Mouse (Mus musculus): ENCODE results near the gene Sf3b4.

Sf3b4 gene

GRCm38 (mm10) chr3:96172197-96173178 is at the start of gene Sf3b4:
TSS of gene Sf3b4 (plus strand) at chr3:96172332.
- peak; percentile 81 to 85 for DNase-seq

DNA sequence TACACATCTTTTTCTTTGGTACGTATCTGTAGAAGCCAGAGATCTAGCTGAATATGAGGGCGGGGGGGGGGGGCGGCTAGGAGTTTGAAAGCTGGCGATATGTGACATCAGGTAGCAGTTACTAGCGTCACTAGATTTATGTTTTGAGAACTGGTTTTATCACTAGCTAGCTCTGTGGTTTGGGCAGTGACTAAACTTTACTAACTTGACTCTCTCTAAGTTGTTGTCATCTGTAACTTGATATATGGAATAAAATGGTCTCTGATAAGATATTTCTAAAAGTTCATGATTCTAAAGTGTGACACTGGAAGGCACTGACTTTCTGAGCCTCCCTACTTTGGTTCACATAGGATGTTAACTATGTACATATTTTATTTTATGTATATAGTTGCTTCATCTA is 47.9 kb upstream of the Sf3b4 start:
- no peak for DNase-seq

GRCm38 (mm10) chr3:96128128-96128527 is 44.0 kb upstream of the Sf3b4 start:
- peak in 1 of 2 experiments; percentile 21 for DNase-seq

- DNase-seq: no peak
Measured at GRCm38 (mm10) chr3:96132478-96132877, 39.7 kb upstream of the Sf3b4 start.

DNA sequence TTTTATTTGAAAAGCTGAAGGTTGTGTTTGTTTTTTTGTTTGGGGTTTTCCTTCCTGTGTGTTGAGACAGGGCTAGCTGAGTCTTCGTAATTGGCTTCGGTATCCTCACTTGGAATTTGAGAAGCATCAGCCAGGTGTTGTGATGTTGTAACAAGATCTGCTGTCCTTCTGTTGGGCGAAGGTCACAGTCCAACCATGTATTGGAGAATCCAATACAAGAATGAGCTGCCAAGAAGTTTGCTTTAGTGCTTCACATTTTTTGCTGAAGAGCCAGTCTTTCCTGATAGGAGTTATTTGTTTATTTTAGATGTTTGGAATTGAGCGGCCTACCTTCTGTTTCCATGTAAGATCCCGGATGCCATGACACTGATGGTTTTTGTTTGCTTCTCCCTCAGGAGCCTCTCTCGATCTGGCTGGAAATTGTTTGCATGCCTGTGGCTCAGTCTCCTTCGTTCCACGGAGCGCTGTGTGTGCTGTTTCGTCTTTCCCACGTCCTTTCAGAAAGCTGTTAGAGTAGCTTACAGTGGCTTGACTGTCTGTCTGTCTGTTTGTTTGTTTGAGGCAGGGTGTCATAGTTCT is 38.7 kb upstream of the Sf3b4 start:
- peak; percentile 57 to 71 for DNase-seq

GRCm38 (mm10) chr3:96135011-96135410 is 37.1 kb upstream of the Sf3b4 start:
- DNase-seq: peak; percentile 83 to 85

DNA sequence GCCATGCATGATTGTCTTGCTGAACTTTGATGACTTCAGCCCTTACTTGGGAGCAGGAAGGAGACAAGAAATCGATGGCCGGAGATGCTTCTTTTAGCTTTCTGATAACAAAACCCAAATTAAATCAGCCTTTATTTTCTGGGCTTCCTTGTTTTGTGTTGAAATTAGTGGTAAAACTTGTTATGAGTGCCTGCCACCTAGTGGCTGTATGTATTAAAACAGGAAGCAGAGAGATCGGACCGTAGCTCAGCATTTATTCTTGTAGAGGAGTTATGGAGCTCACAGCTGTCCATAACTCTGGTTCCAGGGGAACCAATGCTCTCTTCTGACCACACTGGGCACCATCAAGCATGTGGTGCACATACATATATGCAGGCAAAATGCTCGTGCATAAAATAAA is 24.2 kb upstream of the Sf3b4 start:
- peak; percentile 54 to 65 for DNase-seq

DNA sequence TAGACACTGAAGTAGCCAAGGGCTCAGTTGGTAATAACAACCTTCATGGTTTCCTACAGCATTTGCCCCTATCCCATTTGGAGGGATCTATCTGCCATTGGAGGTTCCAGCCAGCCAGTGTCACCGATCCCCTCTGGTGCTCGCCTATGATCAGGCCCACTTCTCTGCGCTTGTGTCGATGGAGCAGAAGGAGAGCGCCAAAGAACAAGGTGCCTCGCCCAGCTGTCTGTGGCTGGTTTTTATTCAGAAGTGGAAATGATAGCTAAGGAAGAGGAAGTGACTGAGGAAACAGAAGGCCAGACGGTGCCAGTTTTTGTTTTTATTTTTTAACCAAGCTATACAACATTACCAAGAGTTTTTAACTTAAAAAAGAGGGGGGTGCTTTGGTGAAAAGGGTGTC is 20.3 kb upstream of the Sf3b4 start:
- DNase-seq: no peak

DNA sequence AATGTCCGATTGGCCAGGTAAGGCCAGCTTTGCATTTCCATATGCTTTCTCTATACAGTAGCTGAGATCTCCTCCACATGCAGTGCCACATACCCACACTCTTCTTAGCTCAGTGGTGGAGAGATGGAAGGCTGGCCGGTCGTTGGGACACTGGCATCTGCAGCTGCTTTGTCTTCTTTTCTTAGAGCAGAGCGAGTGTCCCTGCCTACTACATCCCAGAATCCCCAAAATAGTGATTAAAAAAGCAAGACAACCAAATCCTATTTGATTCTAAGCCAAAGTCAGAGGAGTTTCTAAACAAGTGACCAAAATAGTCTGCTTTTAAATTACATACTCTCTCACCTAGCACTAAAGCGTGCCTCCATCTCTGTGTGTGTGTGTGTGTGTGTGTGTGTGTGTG is 19.5 kb upstream of the Sf3b4 start:
- DNase-seq: no peak

- no peak for DNase-seq
Measured at GRCm38 (mm10) chr3:96155501-96155900, 16.6 kb upstream of the Sf3b4 start.

DNA sequence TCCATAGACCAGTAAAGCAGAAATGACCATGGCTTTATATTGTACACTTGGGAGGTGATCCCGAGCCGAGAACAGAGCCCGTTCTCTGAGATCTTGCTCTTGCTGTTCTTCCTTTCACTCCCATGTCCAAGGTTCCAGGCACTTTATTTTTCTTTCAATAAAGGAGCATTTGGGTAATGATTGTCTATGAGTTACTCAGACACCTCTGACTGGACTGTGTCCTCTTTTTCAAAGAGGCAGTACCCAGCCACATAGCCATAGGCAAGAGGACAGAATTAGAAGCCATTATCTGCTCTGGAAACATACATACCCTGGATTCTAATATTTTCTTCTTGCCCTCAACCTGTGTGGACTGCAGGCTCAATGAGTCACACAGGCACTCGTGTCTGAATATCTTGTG is 12.3 kb upstream of the Sf3b4 start:
- DNase-seq: peak in 1 of 2 experiments; percentile 70

GRCm38 (mm10) chr3:96160222-96160802 is 11.8 kb upstream of the Sf3b4 start:
- DNase-seq: peak; percentile 65 to 76

DNA sequence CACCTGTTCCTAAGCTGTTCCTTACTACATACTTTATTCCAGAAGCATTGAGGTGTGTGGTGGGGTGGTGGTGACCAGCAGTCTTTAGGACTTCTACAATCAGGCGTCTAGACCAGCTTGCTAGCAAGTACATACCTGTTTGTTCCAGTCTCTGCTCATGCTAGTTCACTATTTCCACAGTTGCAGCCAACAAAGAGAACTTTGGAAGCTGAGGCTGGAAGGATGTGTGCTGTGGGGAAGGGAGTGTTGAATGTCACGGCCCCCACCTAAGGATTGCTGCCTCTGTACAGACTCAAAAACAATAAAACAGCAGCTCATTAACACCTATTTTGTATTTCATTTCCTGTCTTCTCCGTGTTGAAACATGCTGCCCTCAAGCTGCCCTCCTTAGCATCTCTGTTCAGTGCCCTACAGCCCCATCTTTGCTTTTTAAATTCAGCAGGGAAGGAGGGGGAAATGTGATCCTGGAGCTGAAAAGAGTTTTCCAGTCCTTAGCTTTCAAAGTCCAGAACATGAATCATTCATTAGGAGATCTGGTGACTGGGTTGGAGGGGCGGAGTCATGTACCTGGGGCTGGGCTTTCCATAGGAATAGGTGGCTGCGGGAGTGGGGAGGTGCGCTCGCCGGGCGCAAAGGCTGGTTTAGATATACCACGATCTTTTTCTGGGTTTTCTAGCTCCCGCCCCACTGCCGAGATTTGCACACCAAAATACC is 11.2 kb upstream of the Sf3b4 start:
- peak; percentile 91 to 92 for DNase-seq

DNA sequence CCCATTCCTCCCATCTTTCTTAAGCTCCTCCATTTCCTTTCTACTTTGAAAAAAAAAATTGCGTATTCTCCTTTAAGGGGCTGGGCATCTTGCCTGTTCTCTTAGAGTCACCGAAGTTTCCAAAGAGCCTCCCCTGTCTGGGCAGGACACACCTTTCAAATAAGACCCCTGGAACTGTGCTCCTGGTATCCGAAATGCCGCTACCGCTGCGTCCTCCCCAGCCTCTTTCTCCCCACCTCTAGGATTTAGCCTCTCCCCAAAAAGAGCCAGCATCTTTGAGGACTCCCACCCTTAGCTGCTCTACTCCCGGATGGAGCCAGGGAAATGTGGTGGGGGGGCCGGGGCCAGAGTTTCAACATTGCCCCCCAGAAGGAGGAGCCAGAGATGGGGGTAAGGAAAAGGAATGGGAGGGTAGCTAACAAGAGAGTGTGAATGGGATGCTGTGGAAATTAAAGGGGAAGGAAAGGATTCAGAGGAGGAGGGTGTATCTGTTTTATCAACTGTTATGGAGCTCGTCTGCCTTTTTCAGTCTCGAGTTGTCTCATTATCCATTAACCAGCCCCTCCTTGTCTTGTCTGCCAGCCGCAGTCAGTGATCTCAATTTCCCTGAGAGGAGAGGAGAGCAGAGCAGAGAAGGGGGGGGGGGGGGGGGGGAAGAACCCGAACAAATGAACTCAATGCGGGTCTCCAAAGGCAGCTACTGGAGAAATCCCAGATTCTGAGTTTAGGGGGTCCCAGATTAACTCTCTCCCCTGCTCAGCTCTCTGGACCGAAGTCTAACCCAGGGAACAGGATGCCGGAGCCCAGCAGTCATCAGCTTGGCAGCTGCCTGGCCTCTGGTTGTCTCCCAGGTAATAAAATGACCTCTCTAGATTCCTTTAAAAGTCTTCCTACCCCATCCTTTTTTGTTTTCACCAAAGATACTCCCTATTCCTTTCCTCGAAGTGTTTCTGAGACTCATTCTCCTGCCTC is 10.0 kb upstream of the Sf3b4 start, which contains the start of gene Mtmr11:
TSS of gene Mtmr11 (plus strand) at position 136 of the 972 bp plus-strand sequence.
- DNase-seq: peak; percentile 57 to 73

DNA sequence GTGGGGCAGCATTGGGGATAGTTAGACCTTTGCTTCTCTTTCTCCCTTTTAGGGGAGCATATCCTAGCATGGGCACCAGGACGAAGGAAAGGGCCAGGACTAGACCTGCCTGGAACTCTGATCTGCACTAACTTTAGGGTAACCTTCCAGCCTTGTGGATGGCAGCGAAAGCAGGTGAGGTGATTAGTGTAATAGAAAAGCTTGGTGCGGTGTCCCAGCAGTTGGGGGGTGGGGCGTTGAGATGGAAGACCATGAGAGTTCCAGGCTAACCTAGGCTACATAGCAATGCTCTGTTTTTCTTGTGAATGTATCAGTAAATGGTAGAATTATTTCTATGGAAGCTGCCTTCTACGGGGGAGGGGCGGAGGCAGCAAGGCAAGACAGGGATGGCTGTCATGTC is 9.1 kb upstream of the Sf3b4 start:
- DNase-seq: no peak

- no peak for DNase-seq
Measured at GRCm38 (mm10) chr3:96168466-96169158, 3.5 kb upstream of the Sf3b4 start.

GRCm38 (mm10) chr3:96170276-96170675 is 1.9 kb upstream of the Sf3b4 start:
- no peak for DNase-seq

DNA sequence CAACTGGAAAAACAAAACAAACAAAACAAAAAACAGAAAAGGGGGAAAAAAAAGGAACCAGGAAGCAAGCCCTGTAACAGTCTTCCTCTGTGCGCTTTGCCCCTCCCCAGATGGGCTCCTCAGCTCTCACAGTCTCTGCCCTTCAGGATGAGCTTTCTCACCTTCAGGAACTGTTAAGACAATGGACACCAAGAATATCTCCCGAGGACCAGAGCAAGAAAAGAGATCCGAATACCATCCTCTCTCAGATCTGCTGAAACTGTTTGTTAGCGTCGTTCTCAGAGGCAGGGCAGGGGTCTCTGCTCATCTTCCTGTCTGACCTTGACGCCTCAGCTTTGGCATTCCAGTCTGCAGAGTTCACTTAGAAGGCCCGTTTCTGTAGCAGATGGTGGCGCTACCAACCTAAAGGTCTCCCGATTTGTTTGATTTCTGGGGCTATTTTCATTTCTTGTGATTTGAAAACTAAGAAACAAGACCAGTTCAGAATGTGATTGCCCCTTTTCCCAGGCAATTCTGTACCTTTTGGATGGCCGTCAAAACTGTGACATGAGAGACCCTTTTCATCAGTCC is 1.1 kb upstream of the Sf3b4 start:
- DNase-seq: no peak

- no peak for DNase-seq
Measured at GRCm38 (mm10) chr3:96171583-96172196, 442 bp upstream of the Sf3b4 start.

DNA sequence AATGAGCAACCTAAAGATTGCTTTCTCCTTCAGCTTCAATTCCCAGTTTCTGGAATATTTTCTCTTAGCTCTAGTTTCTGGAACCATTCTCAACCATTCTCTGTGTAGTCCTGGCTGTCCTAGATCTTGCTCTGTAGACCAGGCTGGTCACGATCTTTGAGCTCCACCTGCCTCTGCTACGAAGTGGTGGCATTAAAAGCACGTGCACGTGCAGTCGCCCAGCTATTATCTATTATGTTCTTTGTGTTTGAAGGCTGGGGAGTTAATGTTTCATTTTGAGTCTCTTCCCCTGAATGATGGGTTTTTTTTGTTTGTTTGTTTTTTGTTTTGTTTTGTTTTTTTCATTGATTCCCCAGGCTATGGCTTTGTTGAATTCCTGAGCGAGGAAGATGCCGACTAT is 1.1 kb downstream of the Sf3b4 start:
- DNase-seq: no peak

All from kidney, adult 8-10 months (tissue).